Mouse (Mus musculus) frontal cortex, adult (tissue): Measurements from ENCODE around the gene Ss18l2.

Experiments
- ATAC-seq: cut with Nextera tagmentation; 2 replicates; pipeline ENCODE4 v1.9.2; 2017; ENCODE audit warnings: mild to moderate bottlenecking, moderate library complexity, mixed read lengths; ENCODE audit not compliant: low TSS enrichment

Ss18l2 gene

GRCm38 (mm10) chr9:121704261-121704645 is 5.9 kb upstream of the Ss18l2 start:
- ATAC-seq = no peak

DNA sequence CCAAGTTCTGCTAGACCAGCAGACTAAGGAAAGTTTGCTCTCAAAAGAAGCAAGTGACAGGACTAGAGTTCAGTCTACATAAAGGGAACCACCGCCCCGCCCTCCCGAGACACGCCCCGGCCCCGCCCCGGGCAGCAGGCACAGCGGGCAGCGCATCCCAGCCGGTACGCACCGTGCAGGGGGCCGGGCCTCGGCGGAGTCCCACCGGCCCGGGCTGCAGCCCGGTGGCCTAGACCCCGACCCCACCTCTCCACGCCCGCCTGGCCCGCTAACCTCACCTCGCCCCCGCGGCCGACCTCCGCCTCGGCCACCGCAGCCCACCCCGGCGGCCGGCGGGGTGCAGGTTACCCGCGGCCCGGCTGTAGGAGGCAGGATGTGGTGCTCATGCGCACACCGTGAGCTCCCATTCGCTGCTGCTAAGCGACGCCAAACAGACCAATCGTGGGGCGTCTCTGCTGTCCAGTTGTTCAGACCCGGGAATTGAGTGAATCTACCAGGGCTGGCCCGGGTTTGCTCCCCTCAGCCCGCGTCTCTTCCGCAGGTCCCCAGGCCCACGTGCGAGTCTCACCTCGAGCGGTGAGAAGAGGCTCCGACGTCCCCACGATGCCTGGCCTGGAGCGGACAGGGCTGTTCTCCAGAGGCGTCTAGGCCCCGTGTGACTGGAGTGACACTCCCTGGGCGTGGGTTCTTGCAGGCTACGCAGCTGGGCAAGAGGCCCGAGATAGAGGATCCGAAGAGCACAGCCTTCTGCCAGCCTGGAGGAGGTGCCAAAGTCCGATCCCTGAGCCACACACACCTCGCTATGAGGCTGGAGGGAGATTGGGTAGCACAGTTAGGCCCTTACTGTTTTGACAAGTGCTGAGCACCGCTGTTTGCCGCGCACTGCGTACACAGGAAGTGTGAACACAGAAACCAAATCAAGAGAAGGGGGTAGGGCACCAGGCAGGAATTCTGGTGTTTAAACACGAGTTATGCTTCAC is 5.2 kb upstream of the Ss18l2 start, which contains the start of gene Sec22c:
Gene Sec22c (minus strand): TSS at position 845 of the 980 bp plus-strand sequence.
- ATAC-seq = peak; percentile 93

- ATAC-seq = no peak
Observed at GRCm38 (mm10) chr9:121706029-121706675, 4.0 kb upstream of the Ss18l2 start.

DNA sequence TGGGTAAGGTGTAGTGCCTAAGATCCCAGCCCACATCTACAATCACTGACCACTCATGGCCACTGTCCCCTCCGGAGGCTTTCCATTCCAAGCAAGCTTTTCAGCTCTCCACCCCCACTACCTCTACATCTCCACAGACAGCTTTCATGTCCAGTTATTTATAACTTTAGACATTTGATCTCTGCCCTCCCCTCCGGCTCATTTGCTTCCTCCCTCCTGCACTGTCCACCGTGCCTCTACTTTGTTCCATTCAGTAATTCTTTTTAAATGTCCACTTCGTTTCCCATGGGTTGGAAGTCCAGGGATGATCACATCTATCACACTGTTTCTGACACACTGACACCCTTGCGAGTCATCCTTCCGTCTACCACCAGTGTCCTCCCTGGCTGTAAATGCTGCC is 2.3 kb upstream of the Ss18l2 start:
- ATAC-seq = no peak

- ATAC-seq = no peak
Observed at GRCm38 (mm10) chr9:121708506-121709486, 1.3 kb upstream of the Ss18l2 start.

DNA sequence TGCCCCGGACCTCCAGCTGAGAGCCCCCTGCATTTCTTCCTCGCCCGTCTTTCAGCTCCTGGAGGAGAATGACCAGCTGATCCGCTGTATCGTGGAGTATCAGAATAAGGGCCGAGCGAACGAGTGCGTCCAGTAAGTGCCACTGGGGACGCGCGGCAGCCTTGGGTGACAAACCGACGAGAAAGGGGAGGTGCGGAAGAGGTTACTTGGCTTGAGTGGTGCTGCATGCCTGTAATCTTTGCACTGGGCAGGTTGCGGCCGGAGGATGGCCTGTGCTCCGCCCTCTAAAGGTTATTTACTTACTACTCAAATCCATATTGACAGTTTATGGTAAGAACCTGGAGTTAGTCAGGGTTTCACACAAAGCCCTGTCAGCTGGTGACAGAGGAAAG is 451 bp downstream of the Ss18l2 start:
- peak; percentile 13 for ATAC-seq

GRCm38 (mm10) chr9:121717048-121717447 is 6.9 kb downstream of the Ss18l2 start:
- no peak for ATAC-seq

DNA sequence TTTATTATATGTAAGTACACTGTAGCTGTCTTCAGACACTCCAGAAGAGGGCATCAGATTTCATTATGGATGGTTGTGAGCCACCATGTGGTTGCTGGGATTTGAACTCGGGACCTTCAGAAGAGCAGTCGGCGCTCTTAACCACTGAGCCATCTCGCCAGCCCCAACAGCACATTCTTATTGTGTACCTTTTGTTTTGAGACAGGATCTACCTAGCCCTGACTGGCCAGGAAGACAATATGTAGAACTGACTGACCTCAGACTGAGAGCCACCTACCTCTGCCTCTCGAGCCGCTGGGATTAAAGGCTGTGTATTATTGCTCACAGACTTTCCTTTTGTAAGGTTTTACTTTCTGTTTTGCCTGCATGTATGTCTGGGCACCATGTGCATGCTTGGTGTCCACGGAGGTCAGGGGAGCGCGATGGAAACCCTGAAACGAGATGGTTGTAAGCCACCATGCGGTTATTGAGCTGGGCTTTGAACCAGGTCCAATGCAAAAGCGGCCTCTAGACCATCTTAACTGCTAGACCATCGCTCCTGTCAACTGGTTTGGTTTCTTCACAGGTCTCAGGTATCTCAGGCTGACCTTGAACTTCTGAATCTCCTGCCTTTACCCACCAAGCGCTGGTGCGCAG is 8.1 kb downstream of the Ss18l2 start:
- no peak for ATAC-seq

- peak; percentile 96 for ATAC-seq
Observed at GRCm38 (mm10) chr9:121718792-121719318, 8.7 kb downstream of the Ss18l2 start, which contains the start of gene Nktr. Gene Nktr (plus strand): TSS chr9:121719169.

GRCm38 (mm10) chr9:121719347-121720331 is 9.5 kb downstream of the Ss18l2 start:
- ATAC-seq = peak; percentile 25; the same call in 1 of the 2 replicates

GRCm38 (mm10) chr9:121740490-121740889 is 30.4 kb downstream of the Ss18l2 start:
- ATAC-seq = peak; percentile 62; the same call in 1 of the 2 replicates

GRCm38 (mm10) chr9:121741168-121741567 is 31.0 kb downstream of the Ss18l2 start:
- ATAC-seq = no peak

DNA sequence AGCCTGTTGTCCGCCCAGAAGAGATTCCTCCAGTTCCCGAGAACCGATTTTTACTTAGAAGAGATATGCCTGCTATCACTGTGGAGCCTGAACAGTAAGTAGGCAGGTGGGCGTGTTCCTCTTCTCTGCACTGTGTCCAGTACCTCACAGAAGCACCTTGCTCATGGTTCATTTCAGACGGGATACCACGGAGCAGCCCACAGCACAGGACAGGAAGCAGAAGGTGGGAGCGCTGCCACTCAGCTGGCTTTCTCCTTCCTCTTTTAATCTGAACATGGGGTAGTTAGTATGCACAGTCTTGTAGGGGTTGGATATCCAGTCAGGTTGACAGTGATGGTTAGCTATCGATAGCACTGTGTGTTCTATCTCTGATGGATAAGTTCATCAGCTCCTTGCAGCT is 33.9 kb downstream of the Ss18l2 start:
- ATAC-seq = no peak

GRCm38 (mm10) chr9:121752774-121753173 is 42.6 kb downstream of the Ss18l2 start:
- peak; percentile 72 for ATAC-seq

DNA sequence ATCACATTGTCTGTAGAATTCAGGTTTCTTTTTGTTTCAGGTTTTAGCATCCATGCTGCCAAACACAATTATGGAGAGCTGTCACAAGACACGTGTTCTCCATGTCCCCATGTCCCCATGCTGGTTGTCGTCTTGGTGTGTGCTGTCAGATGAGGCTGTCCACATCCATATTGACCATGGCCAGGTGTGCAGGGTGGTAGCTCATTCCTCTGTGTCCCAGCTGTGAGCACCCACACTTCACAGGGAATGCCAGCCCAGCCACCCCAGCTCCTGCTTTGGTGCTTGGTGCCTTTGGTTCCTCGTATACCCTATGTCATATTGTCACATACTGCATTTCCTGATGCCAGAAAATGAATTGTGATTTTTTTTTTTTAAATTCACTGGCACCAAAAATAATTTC is 44.5 kb downstream of the Ss18l2 start:
- ATAC-seq = no peak

GRCm38 (mm10) chr9:121756785-121757184 is 46.7 kb downstream of the Ss18l2 start:
- no peak for ATAC-seq

DNA sequence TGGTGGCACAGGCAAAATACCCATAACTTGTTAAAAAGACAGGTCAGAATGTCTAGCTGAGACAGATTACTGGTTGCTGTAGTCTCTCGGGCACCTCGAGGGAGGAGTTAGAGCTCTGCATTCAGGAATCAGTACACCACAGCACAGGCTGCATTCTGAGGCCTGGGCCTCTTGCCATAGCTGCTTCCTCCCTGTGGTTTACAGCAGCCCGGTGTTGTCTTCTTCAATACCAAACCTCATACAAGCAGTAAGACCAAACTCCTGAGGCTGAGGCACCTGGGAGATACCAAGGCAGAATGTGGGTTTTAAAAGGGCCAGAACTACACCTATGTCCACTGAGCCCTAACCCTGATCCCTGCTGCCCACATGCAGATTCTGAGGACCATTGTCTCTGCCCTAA is 47.3 kb downstream of the Ss18l2 start:
- no peak for ATAC-seq

DNA sequence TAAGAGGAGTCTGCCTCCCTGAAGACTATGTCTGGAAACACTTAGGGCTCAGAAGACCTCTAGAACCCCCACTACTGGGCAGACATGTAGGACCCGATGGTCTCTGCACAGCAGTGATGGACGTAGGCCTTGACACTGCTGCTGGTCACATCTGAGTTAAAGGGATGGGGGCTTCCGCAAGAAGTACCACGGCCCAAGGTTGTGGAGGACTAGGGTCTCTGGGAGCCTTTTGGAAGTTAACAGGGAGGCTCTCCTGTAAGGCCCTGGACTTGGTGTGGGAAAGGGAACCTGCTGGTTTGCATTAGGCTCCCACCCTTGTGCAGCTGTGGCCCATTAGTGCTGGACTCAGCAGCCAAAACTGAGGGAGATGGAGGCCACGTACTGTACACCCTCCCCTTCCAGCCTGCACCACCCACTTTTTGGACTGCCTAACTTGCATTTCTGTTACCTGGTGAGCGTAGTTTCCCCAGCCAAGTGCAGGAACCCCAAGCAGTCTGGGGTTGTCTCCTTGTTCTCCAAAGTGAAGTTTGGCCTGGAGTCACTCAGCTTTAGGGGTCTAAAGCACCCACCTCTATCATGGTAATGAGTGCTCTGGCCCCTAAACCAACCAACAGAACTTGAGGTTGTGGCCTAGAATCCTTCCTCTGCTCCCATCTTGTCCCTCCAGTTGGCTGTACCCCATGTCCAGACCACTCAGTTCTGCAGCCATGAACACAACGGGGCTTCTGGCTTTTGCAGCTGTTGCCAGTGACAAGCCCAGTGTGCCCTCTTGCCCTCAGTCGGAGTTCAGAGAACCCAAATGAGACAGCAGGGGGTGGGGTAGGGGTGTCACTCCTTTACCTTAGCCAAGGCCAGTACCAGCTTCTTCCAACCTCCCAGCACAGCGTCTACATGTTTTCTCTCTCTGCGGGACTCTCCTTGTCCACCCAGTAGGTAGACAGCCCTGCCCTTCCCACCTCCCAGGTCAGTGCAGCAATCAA is 48.0 kb downstream of the Ss18l2 start:
- no peak for ATAC-seq
